Mouse (Mus musculus) embryonic stem cell, embryonic (primary cell): ENCODE results near the gene Cd82.

ENCODE experiments used
- CTCF ChIA-PET, 4 experiments: fragments of 300-600 bp in 2 of 4; fragments of 350-600 bp in 2 of 4; sonication (Branson Sonifier 250); formaldehyde crosslinking; loops; one replicate each; lab custom pipeline; 2022; ENCODE audit warnings: inconsistent platforms in 2 of 4; lab: Charles Lee
- POLR2A ChIA-PET, 4 experiments: fragments of 300-600 bp in 2 of 4; fragments of 350-600 bp in 2 of 4; sonication (Branson Sonifier 250); formaldehyde crosslinking; loops; one replicate each; lab custom pipeline; 2022; ENCODE audit warnings: antibody characterized with exemption in 4 of 4, inconsistent platforms in 1 of 4; lab: Charles Lee

The Cd82 gene

DNA sequence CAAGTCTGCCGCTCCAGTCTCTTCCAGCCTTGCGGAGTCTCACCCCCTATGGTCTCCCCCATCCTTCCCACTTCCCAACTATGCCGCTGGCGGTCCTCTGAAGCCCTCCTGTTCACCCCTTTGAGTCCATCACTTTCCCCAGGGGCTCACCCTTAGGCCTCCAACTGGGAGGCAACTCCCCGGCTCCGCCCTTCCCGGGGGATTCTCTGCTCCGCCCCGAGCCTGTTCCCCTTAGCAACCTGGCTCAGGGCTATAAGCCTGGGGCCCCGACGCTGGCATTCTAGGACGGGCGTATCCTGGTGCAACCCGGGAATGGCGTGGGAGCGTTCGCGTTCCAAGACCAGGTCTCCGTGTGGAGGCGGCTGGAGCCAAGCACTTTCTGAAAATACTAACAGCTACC, at the start of gene Cd82:
Gene Cd82, minus strand, starts transcription at position 381 of the 400 bp plus-strand sequence.
- POLR2A ChIA-PET, result interaction anchor here in 3 of 4 experiments (0.6 to 2.8 kb wide), 33 partner anchors 8 to 944 kb away, joined by 3 to 26 read pairs (median 4); partner anchors contain the start of genes Accs (in 1 of the 3), Tspan18 (in 1 of the 3) and Ttc17 (in 1 of the 3)
- CTCF ChIA-PET, result interaction anchor here (0.5 to 2.9 kb wide), 40 partner anchors 8 to 855 kb away, joined by 3 to 55 read pairs (median 5); partner anchors contain the start of gene Trp53i11 (in 1 of the 4)

DNA sequence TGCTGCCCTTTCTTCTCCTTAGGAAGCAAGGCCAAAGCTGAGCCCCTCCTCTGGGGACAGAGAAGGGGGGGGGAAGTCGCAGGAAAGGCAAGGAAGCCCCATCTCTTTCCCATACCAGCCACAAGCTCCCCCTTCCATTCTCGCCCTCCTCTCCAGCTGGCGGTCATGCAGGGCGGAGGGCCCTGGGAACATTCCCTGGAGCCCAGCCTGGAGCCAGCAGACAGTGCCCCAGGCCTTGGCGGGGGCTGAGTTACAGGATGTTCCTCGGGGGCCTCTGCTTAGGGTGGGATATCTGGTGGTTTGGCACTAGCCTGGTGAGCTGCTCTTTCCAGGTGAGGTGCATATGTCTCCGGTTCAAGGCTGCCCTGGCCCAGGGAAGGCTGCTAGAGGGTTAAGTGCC, 49.2 kb upstream of the Cd82 start:
- CTCF ChIA-PET, result interaction anchor here in 2 of 4 experiments (0.6 to 0.7 kb wide), 2 partner anchors 148 to 642 kb away, joined by 3 to 5 read pairs; no protein-coding TSS in a partner anchor

DNA sequence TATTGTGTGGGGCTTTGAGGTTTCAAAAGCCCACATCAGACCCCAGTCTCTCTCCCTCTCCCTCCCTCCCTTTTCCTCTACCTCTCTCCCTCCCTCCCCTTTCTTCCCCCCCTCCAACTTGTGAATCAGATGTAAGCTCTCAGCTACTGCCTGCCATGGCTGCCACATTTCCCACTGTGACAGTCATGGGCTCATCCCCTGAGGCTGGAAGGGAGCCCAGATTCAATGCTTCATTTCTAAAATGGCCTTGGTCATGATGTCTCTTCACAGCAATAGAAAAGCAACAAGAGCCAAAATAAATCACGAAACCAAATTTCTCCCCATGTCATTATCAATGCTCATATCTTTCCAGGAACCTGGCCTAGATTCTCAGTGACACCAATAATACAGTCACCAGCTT, 47.9 kb upstream of the Cd82 start:
- POLR2A ChIA-PET, result no interaction called here
- CTCF ChIA-PET, result interaction anchor here in 1 of 4 experiments (0.6 kb wide), 1 partner anchor 24 kb away, joined by 3 read pairs; no protein-coding TSS in a partner anchor

More for the DNA sequence above, 49.2 kb upstream of the Cd82 start:
- POLR2A ChIA-PET, result no interaction called here

DNA sequence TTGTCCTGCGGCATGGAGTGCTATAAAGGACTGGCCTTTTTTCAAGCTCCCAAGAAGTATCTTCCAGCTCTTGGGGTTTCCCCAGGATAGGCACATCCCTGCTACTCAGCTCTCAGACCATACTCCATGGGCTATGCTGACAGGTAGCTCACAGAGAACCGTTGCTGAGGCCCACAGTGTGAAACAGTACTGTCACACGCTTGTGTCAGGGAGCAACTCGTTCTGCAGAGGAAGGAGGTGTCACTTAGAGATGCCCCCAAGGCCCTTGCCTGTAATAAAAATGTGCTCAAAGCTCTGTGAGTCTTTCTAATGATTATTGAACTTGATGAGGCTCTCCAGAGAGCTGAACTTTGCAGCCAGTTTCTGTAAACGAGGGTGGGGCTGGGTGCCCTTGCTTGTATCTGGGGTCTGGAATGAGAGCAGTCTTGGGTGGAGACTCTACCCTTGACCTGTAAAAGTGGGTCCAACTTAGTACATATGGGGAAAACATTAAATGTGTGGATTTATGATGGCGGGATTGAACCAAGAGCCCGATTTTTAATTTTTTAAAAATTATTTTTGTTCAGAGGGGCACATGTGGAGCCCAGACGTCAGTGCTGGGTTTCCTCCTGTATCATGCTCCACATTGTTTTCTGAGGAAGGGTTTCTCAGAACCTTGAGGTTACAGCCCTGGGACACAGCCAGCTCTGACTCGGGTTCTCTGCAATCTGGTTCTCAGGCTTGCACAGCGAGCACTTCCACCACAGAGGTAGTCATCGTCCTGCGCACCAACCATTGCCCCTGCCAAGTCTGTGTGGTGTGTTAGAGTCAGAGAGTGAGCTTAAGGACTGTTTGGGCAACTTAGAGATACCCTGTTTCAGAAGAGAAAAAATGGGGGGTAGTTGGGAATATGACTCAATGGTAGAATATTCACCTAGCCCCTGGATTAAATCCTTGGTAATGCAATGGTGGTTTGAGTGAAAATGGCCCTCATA, 47.1 kb upstream of the Cd82 start:
- POLR2A ChIA-PET, result interaction anchor here in 1 of 4 experiments (1.2 kb wide), 1 partner anchor 11 kb away, joined by 3 read pairs; no protein-coding TSS in a partner anchor

DNA sequence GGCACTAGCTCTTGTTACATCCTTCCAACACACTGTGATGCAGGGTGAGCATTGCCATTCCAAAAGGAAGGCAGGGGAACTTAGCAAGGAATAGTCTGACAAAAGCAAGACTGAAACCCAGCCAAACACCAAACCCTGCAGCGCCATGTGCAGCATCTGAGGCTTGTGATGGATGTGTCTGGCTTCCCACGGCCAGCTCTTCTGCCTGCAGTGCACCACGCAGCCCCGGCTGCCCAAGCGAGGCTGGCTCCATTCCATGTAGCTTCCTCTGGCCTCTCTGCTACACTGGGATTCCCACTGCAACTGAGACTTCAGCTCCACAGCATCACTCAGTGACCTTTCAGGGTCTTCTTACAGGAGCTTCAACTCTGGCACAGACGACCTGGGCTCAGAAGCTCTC, 42.2 kb upstream of the Cd82 start:
- POLR2A ChIA-PET, result interaction anchor here in 1 of 4 experiments (1.3 kb wide), 1 partner anchor 30 kb away, joined by 3 read pairs; no protein-coding TSS in a partner anchor
- CTCF ChIA-PET, result interaction anchor here in 2 of 4 experiments (0.7 to 1.2 kb wide), 2 partner anchors 32 to 893 kb away, joined by 3 read pairs; no protein-coding TSS in a partner anchor

More for the DNA sequence above, 47.1 kb upstream of the Cd82 start:
- CTCF ChIA-PET, result interaction anchor here in 1 of 4 experiments (0.6 kb wide), 1 partner anchor 752 kb away, joined by 4 read pairs; no protein-coding TSS in a partner anchor

DNA sequence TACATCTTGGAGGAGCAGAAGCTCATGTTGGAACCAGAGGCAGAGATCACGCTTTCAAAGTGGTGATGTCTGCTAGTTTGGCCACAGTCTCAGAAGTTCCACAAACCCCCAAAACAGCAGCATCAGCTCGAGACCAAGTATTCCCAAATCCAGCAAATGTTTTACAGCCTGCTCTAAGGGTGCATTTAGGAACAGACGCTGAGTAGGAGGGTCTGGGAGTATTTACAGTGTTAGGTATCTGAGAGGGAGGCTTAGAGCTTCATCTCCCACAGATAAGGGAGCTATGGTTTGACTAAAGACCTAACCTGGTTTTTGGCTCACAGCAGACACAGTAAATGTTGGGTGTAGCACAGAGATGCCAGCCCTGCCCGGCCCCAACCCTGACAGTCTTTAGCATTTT, 40.4 kb upstream of the Cd82 start:
- ChIA-PET POLR2A (no interaction called here), CTCF (interaction anchor here in 3 of 4 experiments (0.7 to 2.1 kb wide), 5 partner anchors 26 to 320 kb away, joined by 3 to 7 read pairs (median 3); no protein-coding TSS in a partner anchor)

DNA sequence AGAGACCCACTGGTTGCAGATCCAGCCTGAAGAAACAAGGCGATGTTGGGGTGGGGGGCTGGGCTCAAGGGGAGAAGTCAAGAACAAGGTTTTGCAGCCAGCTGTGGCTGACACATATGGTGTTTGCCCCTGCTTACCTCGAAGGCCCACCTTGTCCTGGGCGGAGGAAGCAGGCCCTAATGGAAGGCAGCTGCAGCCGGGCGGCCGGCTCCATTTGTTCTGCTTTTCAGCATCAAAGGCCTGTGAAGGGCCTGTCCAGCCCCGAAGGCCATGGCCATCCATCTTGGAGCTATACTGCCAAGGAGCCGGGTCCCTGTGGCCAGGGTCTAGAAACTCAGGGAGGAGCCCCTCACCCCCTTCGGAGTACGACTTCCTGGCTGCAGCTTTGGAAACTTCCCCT, 38.4 kb upstream of the Cd82 start:
- CTCF ChIA-PET, result interaction anchor here in 1 of 4 experiments (0.7 to 0.9 kb wide), 2 partner anchors 24 to 661 kb away, joined by 3 read pairs; no protein-coding TSS in a partner anchor
- POLR2A ChIA-PET, result no interaction called here

DNA sequence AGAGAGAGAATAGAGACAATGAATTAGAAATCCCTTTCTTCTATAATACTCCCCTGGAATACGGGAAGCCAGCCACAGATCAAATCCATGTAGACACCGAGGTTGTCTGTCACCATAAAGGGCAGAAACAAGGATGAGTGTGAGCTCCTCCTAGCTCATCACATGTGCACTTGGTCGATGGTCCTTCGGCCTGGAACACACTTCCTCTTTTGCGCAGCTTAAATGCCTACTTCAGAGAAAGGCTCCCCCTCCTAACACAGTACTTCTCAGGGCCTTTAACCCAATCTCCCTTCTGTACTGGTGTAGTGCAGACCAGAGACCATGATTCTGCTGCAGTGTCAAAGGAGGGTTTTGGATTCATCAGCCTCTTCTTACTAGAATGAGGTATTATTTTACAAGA, 34.3 kb upstream of the Cd82 start:
- ChIA-PET POLR2A (interaction anchor here in 1 of 4 experiments (0.7 kb wide), 1 partner anchor 401 kb away, joined by 3 read pairs; no protein-coding TSS in a partner anchor), CTCF (interaction anchor here in 1 of 4 experiments (0.8 kb wide), 1 partner anchor 270 kb away, joined by 3 read pairs; no protein-coding TSS in a partner anchor)

DNA sequence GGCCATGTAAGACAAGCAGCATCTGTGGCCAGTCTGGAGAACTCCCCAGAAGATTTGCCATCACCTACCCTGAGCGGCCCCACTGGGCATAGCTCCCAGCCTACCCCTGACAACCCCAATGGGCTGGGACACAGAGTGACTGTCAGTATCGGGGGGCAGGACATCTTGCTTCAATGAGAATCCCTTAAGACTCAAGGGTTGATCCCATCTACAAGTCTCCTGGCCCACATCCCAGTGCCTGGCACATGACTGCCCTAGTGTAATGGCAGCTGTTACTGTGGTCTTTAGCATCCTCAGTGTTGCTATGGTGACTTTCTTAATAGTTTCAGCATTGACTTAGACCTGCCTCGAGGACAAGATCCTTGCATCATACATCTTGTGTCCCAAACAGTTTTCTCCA, 32.2 kb upstream of the Cd82 start:
- POLR2A ChIA-PET, result no interaction called here
- CTCF ChIA-PET, result interaction anchor here in 2 of 4 experiments (0.6 to 0.9 kb wide), 3 partner anchors 23 to 384 kb away, joined by 3 to 5 read pairs (median 4); no protein-coding TSS in a partner anchor

DNA sequence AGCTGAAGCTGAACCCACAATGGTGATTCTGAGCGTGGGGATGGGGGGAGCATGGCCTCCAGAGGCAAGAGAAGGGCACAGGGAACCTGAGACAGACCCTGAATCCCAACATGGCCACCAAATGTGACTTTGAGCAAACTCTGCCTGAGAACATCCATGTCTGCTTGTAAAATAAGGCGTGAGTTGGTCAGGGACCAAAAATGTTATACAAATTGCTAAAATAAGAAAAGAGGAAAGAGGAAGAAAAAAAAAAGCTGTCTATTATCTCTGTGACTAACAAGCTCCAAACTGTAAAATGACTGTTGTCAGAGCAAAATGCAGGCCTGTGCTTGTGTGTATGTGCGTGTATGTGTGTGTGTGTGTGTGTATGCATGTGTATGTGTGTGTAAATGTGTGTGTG, 30.6 kb upstream of the Cd82 start:
- POLR2A ChIA-PET, result no interaction called here
- CTCF ChIA-PET, result interaction anchor here in 3 of 4 experiments (0.6 to 1.4 kb wide), 3 partner anchors 19 to 67 kb away, joined by 3 to 4 read pairs (median 3); no protein-coding TSS in a partner anchor

DNA sequence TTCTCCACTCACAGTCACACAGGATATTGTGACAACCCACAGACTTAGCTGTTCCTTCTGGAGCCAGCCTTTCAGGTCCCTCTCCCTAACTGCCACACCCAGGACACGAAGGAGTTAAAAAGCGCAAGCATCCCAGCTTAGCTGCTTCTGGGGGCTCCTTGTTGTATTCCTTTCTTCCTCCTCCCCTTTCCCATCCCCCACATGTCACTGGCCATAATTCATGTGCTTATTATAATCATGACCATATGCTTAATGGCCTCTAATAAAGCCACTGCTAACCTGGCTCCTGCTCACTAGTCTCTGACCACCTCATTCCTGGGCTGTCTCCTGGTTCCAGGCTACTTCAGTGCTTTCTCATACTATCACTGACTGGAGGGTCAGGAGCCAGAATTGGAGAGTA, 27.6 kb upstream of the Cd82 start:
- ChIA-PET CTCF (interaction anchor here in 2 of 4 experiments (0.5 to 0.9 kb wide), 3 partner anchors 12 to 295 kb away, joined by 3 to 4 read pairs (median 3); no protein-coding TSS in a partner anchor), POLR2A (interaction anchor here in 1 of 4 experiments (0.5 kb wide), 1 partner anchor 187 kb away, joined by 3 read pairs; no protein-coding TSS in a partner anchor)

DNA sequence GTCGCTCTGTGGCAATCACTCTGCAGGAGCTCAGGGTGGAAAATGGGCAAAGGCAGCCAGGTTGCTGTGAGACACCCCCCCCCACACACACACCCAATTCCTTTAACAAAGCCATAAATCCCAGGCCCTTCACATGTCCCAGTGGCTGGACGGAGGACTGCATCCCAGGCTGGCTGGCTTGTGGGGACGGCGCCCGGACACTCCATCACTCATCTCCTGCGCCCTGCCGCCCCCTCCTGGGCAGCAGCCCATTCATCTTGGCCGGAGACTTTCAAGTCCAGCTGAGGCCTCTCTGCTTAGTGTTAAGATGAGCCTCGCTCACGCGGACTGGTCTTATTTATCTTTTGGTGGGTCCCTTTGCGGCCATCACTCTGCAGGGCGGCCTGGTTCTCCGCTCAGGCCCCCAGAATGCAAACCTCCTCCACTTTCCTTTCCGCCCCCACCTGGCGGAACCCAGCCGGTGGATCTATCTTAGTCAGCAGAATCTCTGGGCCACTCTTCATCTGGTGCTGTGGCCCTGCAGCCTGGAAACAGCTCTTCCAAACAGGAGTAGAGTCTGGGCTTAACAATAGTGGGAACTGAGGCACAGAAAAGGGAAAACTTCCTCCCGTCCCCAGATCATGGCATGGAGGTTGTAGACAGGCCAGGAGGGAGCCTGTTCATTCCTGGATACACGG, 26.1 kb upstream of the Cd82 start:
- CTCF ChIA-PET, result interaction anchor here in 2 of 4 experiments (0.7 to 1.3 kb wide), 2 partner anchors 12 to 286 kb away, joined by 4 to 5 read pairs; no protein-coding TSS in a partner anchor
- POLR2A ChIA-PET, result no interaction called here

DNA sequence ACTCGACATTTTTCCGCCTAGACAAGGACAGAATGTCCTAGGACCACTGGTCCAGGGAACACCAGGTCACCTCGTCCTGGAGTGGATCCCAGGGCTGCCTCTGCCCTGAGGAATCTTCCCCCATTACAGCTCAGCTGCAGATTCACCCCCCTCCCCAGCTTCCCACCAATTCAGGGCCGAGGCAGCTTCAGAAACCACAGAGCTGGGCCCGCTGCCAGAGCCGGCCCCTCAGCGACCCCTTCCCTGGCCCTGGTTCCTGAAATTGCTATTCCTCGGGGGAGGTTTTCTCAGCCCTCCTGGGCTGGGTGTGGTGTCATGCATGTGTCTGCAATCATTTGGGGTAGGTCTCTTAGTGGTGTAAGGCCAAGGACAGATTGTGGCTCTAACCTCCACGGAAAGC, 22.5 kb upstream of the Cd82 start:
- ChIA-PET POLR2A (interaction anchor here in 1 of 4 experiments (1.6 kb wide), 1 partner anchor 15 kb away, joined by 4 read pairs; no protein-coding TSS in a partner anchor), CTCF (interaction anchor here (0.7 to 1.2 kb wide), 6 partner anchors 8 to 338 kb away, joined by 3 to 6 read pairs (median 3); no protein-coding TSS in a partner anchor)

DNA sequence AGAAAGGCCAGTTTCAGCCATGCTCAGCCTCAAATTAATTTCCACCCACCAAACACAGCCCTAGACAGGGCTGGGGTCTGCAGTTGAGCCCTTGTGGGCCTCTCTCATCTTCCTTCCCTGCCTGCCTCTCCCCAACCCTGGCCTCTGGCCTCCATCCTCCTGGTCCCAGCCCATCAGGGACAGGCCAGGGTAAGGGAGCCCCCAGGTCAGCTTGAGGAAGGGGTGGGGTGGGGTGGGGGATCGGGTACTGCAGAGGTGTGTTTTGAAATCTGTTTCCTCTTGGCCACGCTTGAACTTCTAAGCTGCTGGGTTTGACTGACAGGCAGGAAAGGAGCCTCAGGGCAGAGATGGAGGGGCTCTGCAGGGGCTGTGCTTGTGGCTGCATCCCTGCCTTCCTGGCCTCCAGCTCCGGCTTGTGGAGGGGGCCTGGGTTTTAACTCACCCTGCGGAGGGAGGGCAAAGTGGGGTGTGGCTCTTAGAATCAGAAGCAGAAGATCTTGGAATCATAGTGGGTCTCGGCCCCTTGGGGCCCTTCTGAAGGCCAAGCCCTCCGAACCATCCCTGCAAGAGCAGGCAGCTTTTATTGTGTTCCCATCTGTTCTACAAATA, 19.2 kb upstream of the Cd82 start:
- CTCF ChIA-PET, result interaction anchor here in 2 of 4 experiments (0.6 to 1.4 kb wide), 3 partner anchors 11 to 328 kb away, joined by 3 to 10 read pairs (median 3); no protein-coding TSS in a partner anchor

DNA sequence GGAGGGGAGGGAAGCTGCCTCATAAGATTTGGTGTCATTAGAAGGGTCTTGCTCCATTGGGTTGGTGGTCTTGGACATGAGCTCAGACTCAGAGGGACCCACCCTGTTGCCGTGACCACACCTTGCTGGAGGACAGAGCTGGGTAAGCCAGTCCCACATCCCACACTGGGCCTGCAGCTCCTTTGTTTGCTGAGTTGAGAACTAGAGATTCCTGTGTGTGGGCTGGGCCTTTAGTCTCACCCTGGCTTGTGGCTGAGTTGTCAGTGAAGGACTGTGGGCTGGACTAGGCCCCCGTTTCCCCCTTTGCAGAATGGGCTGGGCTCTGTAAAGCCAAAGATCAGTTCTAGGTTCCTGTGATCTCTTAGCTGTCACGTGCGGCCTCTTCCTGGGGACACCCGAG, 15.8 kb upstream of the Cd82 start:
- POLR2A ChIA-PET, result interaction anchor here in 1 of 4 experiments (0.8 kb wide), 1 partner anchor 56 kb away, joined by 5 read pairs; no protein-coding TSS in a partner anchor
- CTCF ChIA-PET, result interaction anchor here in 3 of 4 experiments (0.6 to 14.9 kb wide), 11 partner anchors 8 to 332 kb away, joined by 3 to 519 read pairs (median 3); no protein-coding TSS in a partner anchor

More for the DNA sequence above, 19.2 kb upstream of the Cd82 start:
- POLR2A ChIA-PET, result no interaction called here

DNA sequence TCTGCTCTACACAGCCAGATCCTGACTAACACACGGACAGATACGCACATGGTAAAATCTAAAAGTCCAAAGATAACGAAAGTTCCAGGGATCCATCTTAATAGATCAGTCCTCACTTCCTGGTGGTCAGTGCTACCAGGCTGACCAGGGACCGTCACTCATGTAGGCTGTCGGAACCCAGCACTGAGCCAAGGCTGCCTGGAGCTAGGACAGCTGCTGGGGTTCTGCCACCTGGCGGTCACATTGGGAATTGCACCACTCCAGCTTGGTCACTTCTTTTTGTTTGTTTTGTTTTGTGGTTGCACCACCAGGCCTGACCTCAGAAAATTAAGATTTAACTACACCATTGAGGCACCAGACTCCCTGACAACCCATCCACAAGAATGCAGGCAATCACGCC, 14.6 kb upstream of the Cd82 start:
- ChIA-PET POLR2A (interaction anchor here in 1 of 4 experiments (0.6 kb wide), 1 partner anchor 8 kb away, joined by 3 read pairs; no protein-coding TSS in a partner anchor), CTCF (interaction anchor here (0.6 to 14.9 kb wide), 47 partner anchors 8 to 827 kb away, joined by 3 to 519 read pairs (median 4); no protein-coding TSS in a partner anchor)

DNA sequence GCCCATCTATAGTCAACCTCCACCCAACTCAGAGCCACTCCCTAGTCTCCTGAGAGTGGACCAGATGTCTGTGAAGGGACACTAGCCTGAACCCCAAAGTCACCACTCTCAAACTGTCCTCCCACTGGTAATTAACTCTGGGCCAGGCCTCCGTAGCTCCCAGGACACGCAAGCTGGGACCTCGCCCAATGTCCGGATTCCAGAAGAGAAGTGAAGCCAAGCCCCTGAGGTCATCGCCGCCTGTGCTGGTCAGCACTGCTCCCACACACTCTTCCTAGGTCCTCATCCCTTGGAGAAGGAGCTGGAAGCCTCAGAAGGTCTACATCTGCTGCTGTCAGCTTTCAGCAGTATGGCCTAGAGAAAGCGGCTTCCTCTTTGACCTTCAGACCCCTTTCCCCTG, 13.5 kb upstream of the Cd82 start:
- CTCF ChIA-PET, result interaction anchor here (0.6 to 14.9 kb wide), 29 partner anchors 8 to 787 kb away, joined by 3 to 519 read pairs (median 5); partner anchors contain the start of gene Cd82 (in 1 of the 4)
- POLR2A ChIA-PET, result interaction anchor here in 1 of 4 experiments (1.2 kb wide), 1 partner anchor 310 kb away, joined by 3 read pairs; no protein-coding TSS in a partner anchor
